Mouse (Mus musculus) megakaryocyte, embryonic 14.5 days (primary cell): ENCODE measurements around the gene Smlr1.

Experiments used
- FLI1 ChIP-seq: IDR thresholded peaks from 2 replicates; pipeline ENCODE4 v1.6.1; 2012; ENCODE audit warnings: low read length, inconsistent platforms, mixed read lengths
- GATA1 ChIP-seq: IDR thresholded peaks from 3 replicates; pipeline ENCODE4 v1.6.1; 2012; ENCODE audit warnings: mixed read lengths, low read length, inconsistent platforms, borderline replicate concordance

- TF ChIP-seq GATA1 = no peak
- no peak for TF ChIP-seq FLI1
Measured at GRCm38 (mm10) chr10:25519954-25520353, 16.1 kb downstream of the Smlr1 start.
